Mouse (Mus musculus): ENCODE results near the gene Cmpk1.

GRCm38 (mm10) chr4:114909602-114910484 lies 77.2 kb downstream of the Cmpk1 start:
- TF ChIP-seq CTCF (IDR thresholded peaks at IDR 0.05; ENCODE audit: low read depth, low read length), result peak; percentile 84
- TF ChIP-seq POLR2A (IDR thresholded peaks at IDR 0.05; ENCODE audit: borderline replicate concordance, low read depth, low read length), result no peak

All from bone marrow macrophage, adult 2 months (primary cell).